Comparison of ENCODE assay signal across 27 mouse cellular contexts in the genomic region with DNA sequence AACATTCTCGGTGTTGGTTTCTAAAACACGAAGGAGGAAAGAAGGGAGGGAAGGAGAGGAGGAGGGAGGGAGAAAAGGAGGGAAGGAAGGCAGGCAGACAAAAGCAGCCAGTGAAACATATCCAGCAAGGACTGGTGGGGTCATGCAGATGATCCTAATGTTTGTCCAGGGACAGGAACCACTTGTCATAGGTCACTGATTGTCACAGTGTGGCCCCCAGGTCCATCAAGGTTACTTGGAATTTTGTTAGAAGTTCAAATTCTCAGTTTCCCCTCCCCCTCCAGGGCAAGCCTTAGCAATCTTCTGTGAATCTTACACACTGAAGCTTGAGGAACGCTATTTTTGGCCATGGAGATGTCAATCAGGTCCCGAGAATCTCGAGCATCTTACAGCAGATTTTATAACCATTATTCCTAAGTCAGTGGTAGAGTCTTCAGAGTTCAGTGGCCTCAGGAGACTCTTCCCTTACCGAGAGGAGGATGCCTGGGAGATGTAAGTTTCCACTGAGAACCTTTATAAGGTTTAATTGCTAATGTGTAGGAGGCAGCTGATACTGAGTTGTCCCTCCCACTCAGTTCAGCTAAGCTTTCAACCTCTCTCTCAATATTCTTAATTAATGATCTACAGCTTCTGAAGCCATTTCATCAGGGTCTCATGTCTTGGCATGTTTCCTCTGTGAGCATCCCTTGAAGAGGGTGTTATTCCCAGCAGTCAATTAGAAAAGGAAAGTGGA.
"Had no signal": no experiment of that assay in that cellular context is flagged by ENCODE, and none has a peak within 500 bp of the region (broad histone marks: within the 10 kb centered on the region; RNA-seq: fewer than 3 reads in every experiment).

No protein-coding gene starts in this region.

- H3K36me3 ChIP-seq: heart, embryonic 13.5 days; heart, embryonic 15.5 days; hindbrain, embryonic 10.5 days; hindbrain, embryonic 12.5 days; intestine, embryonic 15.5 days; limb, embryonic 10.5 days; limb, embryonic 12.5 days; liver, embryonic 13.5 days had no signal

- H3K9ac ChIP-seq: forebrain, postnatal 0 days; heart, embryonic 13.5 days; heart, embryonic 15.5 days; hindbrain, embryonic 12.5 days; hindbrain, embryonic 14.5 days; intestine, embryonic 15.5 days; limb, embryonic 12.5 days; liver, embryonic 13.5 days had no signal

- DNase-seq: forebrain, postnatal 0 days; gastrocnemius, postnatal 10 days; gastrocnemius, postnatal 36 days; heart, adult 11 months; heart, adult 2 months; heart, postnatal 14 days; heart, postnatal 36 days; kidney, adult 8-10 months; kidney, postnatal 25 days; kidney, postnatal 4 days; liver; liver, embryonic 13.5 days had no signal

- H3K27ac ChIP-seq: heart, adult 2 months; heart, embryonic 13.5 days; heart, embryonic 15.5 days; hindbrain, embryonic 10.5 days; hindbrain, embryonic 12.5 days; hindbrain, embryonic 14.5 days; intestine, embryonic 15.5 days; layer of hippocampus, adult 2 months; left cerebral cortex, adult 2 months; limb, embryonic 10.5 days; limb, embryonic 12.5 days; liver, embryonic 13.5 days had no signal

- H3K27me3 ChIP-seq: heart, embryonic 13.5 days; heart, embryonic 15.5 days; hindbrain, embryonic 12.5 days; intestine, embryonic 15.5 days; limb, embryonic 12.5 days; liver, embryonic 13.5 days had no signal

- H3K9me3 ChIP-seq: heart, embryonic 13.5 days; heart, embryonic 15.5 days; hindbrain, embryonic 10.5 days; hindbrain, embryonic 12.5 days; intestine, embryonic 15.5 days; limb, embryonic 10.5 days; limb, embryonic 12.5 days; liver, embryonic 13.5 days had no signal

- ATAC-seq: forebrain, postnatal 0 days; hindbrain, embryonic 16.5 days; inflammation-experienced regulatory T-cells, adult 6 months; intestine, embryonic 15.5 days; intestine, postnatal 0 days had no signal

- H3K4me1 ChIP-seq: intestine, embryonic 15.5 days; limb, embryonic 10.5 days; limb, embryonic 12.5 days had no signal

- H3K4me2 ChIP-seq: heart, embryonic 11.5 days; heart, embryonic 13.5 days; heart, embryonic 15.5 days; hindbrain, embryonic 12.5 days; hindbrain, embryonic 14.5 days; intestine, embryonic 15.5 days; limb, embryonic 12.5 days; liver, embryonic 11.5 days; liver, embryonic 13.5 days had no signal

- H3K4me3 ChIP-seq: heart, adult 2 months; heart, embryonic 13.5 days; heart, embryonic 15.5 days; hindbrain, embryonic 10.5 days; hindbrain, embryonic 12.5 days; intestine, embryonic 15.5 days; layer of hippocampus, adult 2 months; left cerebral cortex, adult 2 months; limb, embryonic 10.5 days; limb, embryonic 12.5 days; liver, embryonic 13.5 days had no signal
